23 mouse cellular contexts compared by ENCODE assay signal in genomic region chr1:189039348-189039747, GRCm38 (mm10). TPM values are rescaled to one million over a fixed set of nuclear protein-coding genes. Genes with fewer than 3 reads are reported as not detected.
A peak's percentile ranks its signal among the peaks of the same experiment; 100 is the strongest.
DNase-seq lines count a peak whose midpoint lies in the region; ATAC-seq lines count a peak whose summit lies in the region.
"Had no signal": no experiment of that assay in that cellular context is flagged by ENCODE, and none has a peak within 500 bp of the region (broad histone marks: within the 10 kb centered on the region; RNA-seq: fewer than 3 reads in every experiment).

No protein-coding gene starts in this region.

- H3K36me3 ChIP-seq in forebrain, embryonic 16.5 days (ENCODE audit: control insufficient read depth, insufficient read depth) = no peaks in the 10 kb centered on the region
- H3K36me3 ChIP-seq: embryonic facial prominence, embryonic 15.5 days; forebrain, embryonic 15.5 days; limb, embryonic 12.5 days; midbrain, embryonic 10.5 days; stomach, embryonic 15.5 days had no signal

- H3K4me3 ChIP-seq in forebrain, embryonic 16.5 days (replicated peaks; ENCODE audit: low read length) = no peak overlapping the region
- H3K4me3 ChIP-seq: embryonic facial prominence, embryonic 15.5 days; forebrain, embryonic 15.5 days; limb, embryonic 12.5 days; midbrain, embryonic 10.5 days; myocyte; stomach, embryonic 15.5 days had no signal

- intact Hi-C loops in heart, postnatal 14 days (cut with DNase I) = loop anchor here (5.0 kb wide), 1 partner anchor 33 kb away; no protein-coding TSS in a partner anchor

- H3K9ac ChIP-seq in forebrain, embryonic 16.5 days (replicated peaks; ENCODE audit: low read depth, low read length) = no peak overlapping the region
- H3K9ac ChIP-seq: embryonic facial prominence, embryonic 15.5 days; forebrain, embryonic 15.5 days; limb, embryonic 12.5 days; liver, postnatal 0 days; stomach, embryonic 15.5 days had no signal

- no peaks in the 10 kb centered on the region for H3K27me3 ChIP-seq in forebrain, embryonic 16.5 days (replicated peaks; ENCODE audit: control insufficient read depth, insufficient read depth, low read length)
- H3K27me3 ChIP-seq: embryonic facial prominence, embryonic 15.5 days; forebrain, embryonic 15.5 days; limb, embryonic 12.5 days; stomach, embryonic 15.5 days had no signal

- H3K27ac ChIP-seq in forebrain, embryonic 16.5 days (ENCODE audit: low read length) = no peak overlapping the region
- H3K27ac ChIP-seq: embryonic facial prominence, embryonic 15.5 days; forebrain, embryonic 15.5 days; limb, embryonic 12.5 days; midbrain, embryonic 10.5 days; stomach, embryonic 15.5 days had no signal

- H3K4me1 ChIP-seq in forebrain, embryonic 16.5 days (replicated peaks; ENCODE audit: control insufficient read depth, insufficient read depth, low read length) = no peaks in the 10 kb centered on the region; the same call in 1 of the 2 replicates
- H3K4me1 ChIP-seq: embryonic facial prominence, embryonic 15.5 days; forebrain, embryonic 15.5 days; limb, embryonic 12.5 days; midbrain, embryonic 10.5 days; stomach, embryonic 15.5 days had no signal

- H3K9me3 ChIP-seq in forebrain, embryonic 16.5 days (ENCODE audit: control insufficient read depth, low read length) = no peaks in the 10 kb centered on the region
- H3K9me3 ChIP-seq: embryonic facial prominence, embryonic 15.5 days; forebrain, embryonic 15.5 days; limb, embryonic 12.5 days; midbrain, embryonic 10.5 days; stomach, embryonic 15.5 days had no signal

- peak; percentile 99 for ATAC-seq in frontal cortex, adult (ENCODE audit: low TSS enrichment)
- ATAC-seq in forebrain, embryonic 16.5 days = no peak
- ATAC-seq: forebrain, embryonic 15.5 days; liver, postnatal 0 days; lung, postnatal 0 days; midbrain, embryonic 16.5 days had no signal

- peak; percentile 91 for DNase-seq in brain, adult 2 months (ENCODE audit: low read depth, low spot score)
- peak; percentile 73 to 82 for DNase-seq in left cerebral cortex, adult 9 months (ENCODE audit: low spot score in 2 of 2)
- DNase-seq in right cerebral cortex, postnatal 14 days = peak; percentile 26
- DNase-seq in kidney, postnatal 4 days = no peak
- no peak for DNase-seq in heart, postnatal 14 days
- DNase-seq: adrenal gland, adult 2 months; cerebellum, adult 2 months; cerebellum, postnatal 25 days; kidney, adult 11 months; liver, postnatal 0 days; thymus, adult 18-20 months; thymus, postnatal 36 days had no signal

- 91% methylated on average over 5 of the region's 5 CpGs for WGBS in forebrain, embryonic 16.5 days

- H3K4me2 ChIP-seq in forebrain, embryonic 16.5 days (ENCODE audit: low read length) = no peak overlapping the region
- H3K4me2 ChIP-seq: embryonic facial prominence, embryonic 15.5 days; forebrain, embryonic 15.5 days; limb, embryonic 12.5 days; liver, embryonic 11.5 days; stomach, embryonic 15.5 days had no signal

RNA-seq across cellular contexts. Expression of gene Kctd3, which starts 31.7 kb away (rescaled TPM):
- 10 to 100 TPM; 29.8 to 34.2 TPM for total RNA-seq in heart, postnatal 14 days (2021)
- 43.9 and 46.7 TPM in 2 replicates for polyA plus RNA-seq in forebrain, embryonic 16.5 days (2015; fragmentation: Nextera tagmentation; extraction: Ambion mirVana)

Comparison
In these comparisons a context has a peak if more than half of its experiments do, and no peak if none do; other contexts are left out.
1. DNase-seq: peak in brain, adult 2 months (single experiment), left cerebral cortex, adult 9 months (2 of 2) and right cerebral cortex, postnatal 14 days (single experiment); none in kidney, postnatal 4 days (0 of 2) and heart, postnatal 14 days (0 of 2).